Mouse (Mus musculus) bone marrow, adult 2 months (tissue): ENCODE results near the gene D6Wsu163e.

Experiments used
- CTCF ChIP-seq: fragments of 200-500 bp; IDR thresholded peaks from 2 replicates; pipeline ENCODE4 v1.5.1; 2011; ENCODE audit warnings: low read length, control low read depth; ENCODE audit not compliant: control insufficient read depth, insufficient read depth
- POLR2A ChIP-seq: fragments of 200-500 bp; IDR thresholded peaks from 2 replicates; pipeline ENCODE4 v1.6.1; 2011; ENCODE audit warnings: low read depth, mild to moderate bottlenecking, control low read depth, low read length, borderline replicate concordance; ENCODE audit not compliant: control insufficient read depth

DNA sequence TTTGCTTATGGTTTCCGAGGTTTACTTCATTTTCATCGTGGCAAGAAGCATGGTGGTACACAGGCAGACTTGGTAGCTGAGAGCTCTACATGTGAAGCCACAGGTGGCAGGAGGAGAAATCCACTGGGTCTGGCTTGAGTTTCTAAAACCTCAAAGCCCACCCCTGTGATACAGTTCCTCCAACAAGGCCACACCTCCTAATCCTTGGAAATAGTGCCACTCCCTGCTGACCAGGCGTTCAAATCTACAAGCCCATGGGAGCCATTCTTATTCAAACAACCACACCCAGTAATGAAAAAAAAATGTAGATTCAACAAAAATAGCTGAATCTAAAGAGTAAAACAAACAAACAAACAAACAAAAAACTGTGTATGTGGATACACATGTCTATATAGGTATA lies 65.9 kb downstream of the D6Wsu163e start:
- TF ChIP-seq POLR2A (no peak), CTCF (no peak)
